Mouse (Mus musculus) E14TG2a.4 (cell line): ENCODE results near the gene Hebp1.

ENCODE experiments used
- H3K27me3 ChIP-seq: 2 replicates; pipeline ENCODE4 v1.6.1; 2014; ENCODE audit warnings: low read length, control low read depth; ENCODE audit not compliant: insufficient read depth
- H3K36me3 ChIP-seq: 2 replicates; pipeline ENCODE4 v1.6.1; 2014; ENCODE audit warnings: low read length, control low read depth; ENCODE audit not compliant: insufficient read depth
- H3K4me1 ChIP-seq: replicated peaks from 2 replicates; pipeline ENCODE4 v1.6.1; 2014; ENCODE audit warnings: low read depth, low read length, control low read depth
- H3K4me3 ChIP-seq: replicated peaks from 2 replicates; pipeline ENCODE4 v1.5.1; 2014; ENCODE audit warnings: mild to moderate bottlenecking, low read length
- H3K9me3 ChIP-seq: 2 replicates; pipeline ENCODE4 v1.6.1; 2014; ENCODE audit warnings: low read length, control low read depth
- CTCF ChIP-seq: conservative IDR thresholded peaks from 2 replicates; pipeline ENCODE4 v1.5.1; 2014; ENCODE audit warnings: low read length
- NANOG ChIP-seq: IDR thresholded peaks from 2 replicates; pipeline ENCODE4 v1.6.1; 2014; ENCODE audit warnings: borderline replicate concordance, low read length, mixed read lengths
- POU5F1 ChIP-seq: IDR thresholded peaks from 2 replicates; pipeline ENCODE4 v1.6.1; 2014; ENCODE audit warnings: low read length, borderline replicate concordance

Hebp1 gene

DNA sequence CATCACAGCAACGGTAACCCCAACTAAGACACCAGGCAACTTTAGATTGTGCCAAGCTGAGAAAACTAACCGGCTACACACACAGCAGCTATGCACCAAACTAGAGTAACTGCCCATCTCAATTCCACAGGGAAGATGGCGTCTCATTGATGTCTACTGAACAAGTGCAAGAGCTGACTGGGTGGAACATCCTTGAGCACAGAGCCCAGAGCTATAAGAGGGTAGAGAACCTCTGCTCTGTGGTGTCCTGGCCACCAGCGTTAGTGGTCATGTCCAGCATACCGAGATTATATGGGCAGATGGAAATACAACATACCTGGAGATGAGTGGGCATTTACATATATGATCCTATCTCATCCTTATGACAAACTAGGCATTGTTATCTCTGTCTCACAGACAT is 54.7 kb downstream of the Hebp1 start:
- no peaks in the 10 kb centered on the region for H3K9me3 ChIP-seq
- no peaks in the 10 kb centered on the region for H3K36me3 ChIP-seq
- no peak overlapping the region for H3K4me3 ChIP-seq
- no peak; the same call in 1 of the 2 replicates for TF ChIP-seq CTCF
- H3K27me3 ChIP-seq, result no peaks in the 10 kb centered on the region
- peaks cover 7% of the 10 kb centered on the region for H3K4me1 ChIP-seq

- no peaks in the 10 kb centered on the region for H3K36me3 ChIP-seq
- H3K9me3 ChIP-seq, result no peaks in the 10 kb centered on the region
- no peaks in the 10 kb centered on the region for H3K27me3 ChIP-seq
- peaks cover 23% of the 10 kb centered on the region for H3K4me1 ChIP-seq
- TF ChIP-seq POU5F1, result no peak
- TF ChIP-seq NANOG, result no peak
- TF ChIP-seq CTCF, result no peak
- H3K4me3 ChIP-seq, result no peak overlapping the region
Observed at GRCm38 (mm10) chr6:135141451-135142147, 56.2 kb downstream of the Hebp1 start.

DNA sequence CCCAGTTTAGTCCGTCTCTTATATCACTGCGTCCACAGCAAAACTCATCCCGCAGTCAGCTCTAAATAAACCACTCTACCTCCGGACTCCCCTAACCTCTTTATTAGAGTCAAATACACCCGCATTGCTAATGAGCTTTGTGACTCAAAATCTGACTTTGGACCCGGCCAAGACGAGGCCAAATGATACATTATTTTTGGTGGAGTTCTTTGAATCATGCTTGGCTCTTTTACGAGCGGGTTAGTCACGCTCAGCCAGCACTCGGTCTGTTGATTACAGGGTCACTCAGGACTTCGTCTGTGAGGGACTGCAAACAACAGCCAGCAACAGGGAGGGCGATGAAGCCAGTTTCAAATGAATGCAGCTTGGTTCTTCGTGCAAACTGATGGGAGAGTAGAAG is 59.1 kb downstream of the Hebp1 start:
- Histone ChIP-seq H3K36me3 (no peaks in the 10 kb centered on the region), H3K4me3 (no peak overlapping the region), H3K4me1 (peaks cover 34% of the 10 kb centered on the region), H3K9me3 (no peaks in the 10 kb centered on the region), H3K27me3 (no peaks in the 10 kb centered on the region)
- no peak for TF ChIP-seq NANOG
- no peak for TF ChIP-seq CTCF
- TF ChIP-seq POU5F1, result no peak

DNA sequence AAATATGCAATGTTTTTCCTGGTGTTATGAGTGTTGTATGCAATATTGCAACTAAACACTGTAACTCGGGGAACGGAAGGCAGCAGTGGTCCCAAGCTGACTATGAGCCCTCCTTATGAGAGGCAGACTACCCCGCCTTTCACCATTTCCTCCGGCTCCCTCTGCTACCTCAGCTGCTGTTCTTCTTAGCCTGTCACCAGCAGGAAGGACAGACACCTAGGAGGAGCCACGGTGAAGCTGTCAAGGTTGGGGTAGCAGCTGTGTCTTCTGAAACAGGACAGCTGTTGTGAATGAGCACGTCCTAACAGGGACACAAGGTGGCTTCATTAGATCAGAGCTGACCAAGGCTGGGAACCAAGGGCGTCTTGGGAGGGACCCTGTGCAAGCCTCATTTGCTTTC is 59.6 kb downstream of the Hebp1 start:
- Histone ChIP-seq H3K4me3 (no peak overlapping the region), H3K9me3 (no peaks in the 10 kb centered on the region), H3K27me3 (no peaks in the 10 kb centered on the region), H3K4me1 (peaks cover 34% of the 10 kb centered on the region), H3K36me3 (no peaks in the 10 kb centered on the region)
- TF ChIP-seq NANOG (no peak), POU5F1 (no peak), CTCF (no peak)

DNA sequence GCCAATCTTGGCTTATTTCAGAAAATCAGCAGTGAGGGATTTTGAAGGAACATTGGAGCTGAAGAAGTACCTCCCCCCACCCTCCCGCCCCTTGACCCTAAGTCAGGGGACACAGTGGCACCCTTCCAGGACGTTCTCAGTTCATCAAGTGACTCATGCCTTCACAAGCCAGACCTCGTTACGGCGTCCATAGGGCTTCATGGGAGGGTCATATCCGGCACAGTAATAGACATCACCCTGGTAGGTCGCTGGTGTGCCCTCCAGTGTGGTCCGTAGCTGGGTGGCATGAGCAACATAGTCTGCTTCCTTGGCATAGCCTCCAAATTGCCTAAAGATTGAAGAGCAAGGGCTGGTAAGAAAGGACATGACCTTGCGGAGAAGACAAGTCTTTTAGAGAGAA is 60.1 kb downstream of the Hebp1 start:
- Histone ChIP-seq H3K27me3 (no peaks in the 10 kb centered on the region), H3K9me3 (no peaks in the 10 kb centered on the region), H3K4me1 (peaks cover 34% of the 10 kb centered on the region), H3K4me3 (no peak overlapping the region), H3K36me3 (no peaks in the 10 kb centered on the region)
- TF ChIP-seq POU5F1 (no peak), NANOG (no peak), CTCF (no peak)

GRCm38 (mm10) chr6:135136439-135137161 is 61.2 kb downstream of the Hebp1 start:
- peaks cover 34% of the 10 kb centered on the region for H3K4me1 ChIP-seq
- no peak for TF ChIP-seq POU5F1
- TF ChIP-seq NANOG, result no peak
- no peak for TF ChIP-seq CTCF
- no peaks in the 10 kb centered on the region for H3K27me3 ChIP-seq
- H3K4me3 ChIP-seq, result peak overlapping the region; percentile 29; the same call in 1 of the 2 replicates
- no peaks in the 10 kb centered on the region for H3K36me3 ChIP-seq
- H3K9me3 ChIP-seq, result no peaks in the 10 kb centered on the region

DNA sequence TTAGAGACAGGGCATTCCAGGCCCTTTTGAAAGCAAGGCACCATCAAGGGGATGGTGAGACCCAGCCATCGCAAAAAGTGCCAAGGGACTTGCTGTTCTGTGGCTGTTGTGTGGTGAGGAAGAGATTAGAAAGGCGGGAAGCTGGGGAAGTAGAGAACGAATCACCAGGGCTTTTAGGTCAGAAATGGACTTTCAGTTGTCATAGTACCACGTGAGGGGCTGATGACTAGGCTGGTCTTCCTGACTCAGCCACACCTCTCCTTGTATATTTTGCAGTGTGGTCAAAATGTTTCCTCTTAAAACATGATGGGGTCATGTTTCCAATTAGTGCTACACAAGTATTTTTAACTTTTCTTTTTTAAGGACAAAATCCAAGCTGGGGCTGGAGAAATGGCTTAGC is 62.1 kb downstream of the Hebp1 start:
- TF ChIP-seq CTCF (no peak), POU5F1 (no peak), NANOG (no peak)
- no peaks in the 10 kb centered on the region for H3K9me3 ChIP-seq
- H3K27me3 ChIP-seq, result no peaks in the 10 kb centered on the region
- H3K4me1 ChIP-seq, result peaks cover 34% of the 10 kb centered on the region
- no peak overlapping the region for H3K4me3 ChIP-seq
- no peaks in the 10 kb centered on the region for H3K36me3 ChIP-seq

DNA sequence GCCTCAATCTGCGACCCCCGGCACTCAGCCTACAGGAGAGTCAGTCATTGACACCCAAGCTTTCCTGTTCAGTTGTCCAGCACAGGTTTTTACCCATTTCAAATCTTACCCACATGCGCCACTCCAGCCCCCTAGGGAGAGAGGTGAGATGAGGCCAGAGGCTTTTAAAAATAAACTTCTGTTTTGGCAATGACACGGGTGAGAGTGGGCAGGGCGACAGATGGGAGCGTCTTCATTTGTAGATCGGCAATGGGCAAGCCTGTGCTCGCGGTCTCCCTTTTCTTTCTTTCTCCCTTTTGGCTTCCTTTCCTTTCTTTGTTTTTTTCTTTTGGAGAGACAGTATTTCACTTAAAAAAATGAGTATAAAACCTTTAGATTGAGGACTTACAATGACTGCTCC is 64.3 kb downstream of the Hebp1 start:
- Histone ChIP-seq H3K36me3 (no peaks in the 10 kb centered on the region), H3K4me3 (no peak overlapping the region), H3K27me3 (peaks cover 2% of the 10 kb centered on the region; the same call in 1 of the 2 replicates), H3K9me3 (no peaks in the 10 kb centered on the region), H3K4me1 (peaks cover 30% of the 10 kb centered on the region)
- TF ChIP-seq CTCF (no peak), POU5F1 (no peak), NANOG (no peak)

DNA sequence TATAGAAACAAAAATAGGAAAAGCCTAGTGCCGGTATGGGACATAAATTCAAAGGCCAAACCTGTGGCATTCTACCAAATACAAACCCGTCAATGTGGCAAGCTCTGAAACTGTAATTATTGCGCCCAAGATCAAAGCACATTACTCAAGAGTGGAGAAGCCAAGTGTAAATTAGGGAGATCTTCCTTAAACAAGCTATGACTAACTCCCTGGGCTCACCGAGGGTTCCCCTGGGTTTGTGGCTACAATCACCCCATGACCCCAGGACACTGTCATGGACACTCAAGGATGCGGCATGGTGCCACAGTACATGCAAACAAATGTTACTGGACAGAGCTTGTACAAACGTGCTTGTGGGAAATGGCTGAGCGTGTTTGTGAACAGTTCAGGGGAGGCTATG is 64.7 kb downstream of the Hebp1 start:
- Histone ChIP-seq H3K4me3 (no peak overlapping the region), H3K36me3 (no peaks in the 10 kb centered on the region), H3K27me3 (peaks cover 3% of the 10 kb centered on the region; the same call in 1 of the 2 replicates), H3K4me1 (peaks cover 26% of the 10 kb centered on the region), H3K9me3 (no peaks in the 10 kb centered on the region)
- no peak for TF ChIP-seq POU5F1
- no peak for TF ChIP-seq NANOG
